Mouse (Mus musculus) heart, embryonic 14.5 days (tissue): ENCODE data around the gene Ccnl1. TPM values are rescaled to one million over a fixed set of nuclear protein-coding genes. Genes with fewer than 3 reads are reported as not detected.

Experiments used
- ATAC-seq: fragments of 200-750 bp; cut with Nextera tagmentation; 2 replicates; pipeline ENCODE4 v1.8.0; 2017; ENCODE audit warnings: low read depth, moderate TSS enrichment; ENCODE audit not compliant: insufficient number of reproducible peaks, insufficient read depth, low FRiP score
- H3K27ac ChIP-seq, 2 experiments: fragments of 200-500 bp in 1 of 2; fragments of 300-500 bp in 1 of 2; sonication (generic) in 1 of 2; replicated peaks in 1 of 2; 2 replicates each; pipeline ENCODE4 v1.5.1; 2012 to 2014; ENCODE audit warnings: low read depth in 2 of 2, low read length in 2 of 2, control low read depth in 1 of 2, mild to moderate bottlenecking in 1 of 2, mixed read lengths in 1 of 2; ENCODE audit not compliant: control insufficient read depth in 1 of 2, insufficient read depth in 1 of 2
- H3K27me3 ChIP-seq: fragments of 300-500 bp; sonication (generic); 2 replicates; pipeline ENCODE4 v1.6.1; 2014; ENCODE audit warnings: mild to moderate bottlenecking, low read length, control low read depth; ENCODE audit not compliant: control insufficient read depth, insufficient read depth
- H3K36me3 ChIP-seq: fragments of 300-500 bp; sonication (generic); 2 replicates; pipeline ENCODE4 v1.6.1; 2014; ENCODE audit warnings: mild to moderate bottlenecking, control low read depth, low read length, mixed read lengths; ENCODE audit not compliant: control insufficient read depth, insufficient read depth
- H3K4me1 ChIP-seq, 2 experiments: fragments of 200-500 bp in 1 of 2; fragments of 300-500 bp in 1 of 2; sonication (generic) in 1 of 2; 2 replicates each; pipeline ENCODE4 v1.6.1; 2012 to 2014; ENCODE audit warnings: low read length in 2 of 2, control low read depth in 1 of 2, mixed read lengths in 1 of 2; ENCODE audit not compliant: control insufficient read depth in 2 of 2, insufficient read depth in 2 of 2
- H3K4me2 ChIP-seq: fragments of 300-500 bp; sonication (generic); 2 replicates; pipeline ENCODE4 v1.6.1; 2014; ENCODE audit warnings: mild to moderate bottlenecking, low read length
- H3K4me3 ChIP-seq, 2 experiments: fragments of 200-500 bp in 1 of 2; fragments of 300-500 bp in 1 of 2; sonication (generic) in 1 of 2; 2 replicates each; pipeline ENCODE4 v1.5.1; 2012 to 2014; ENCODE audit warnings: low read length in 2 of 2, mild to moderate bottlenecking in 2 of 2, control low read depth in 1 of 2, low read depth in 1 of 2, moderate library complexity in 1 of 2; ENCODE audit not compliant: control insufficient read depth in 1 of 2, insufficient read depth in 1 of 2
- H3K9ac ChIP-seq: fragments of 300-500 bp; sonication (generic); 2 replicates; pipeline ENCODE4 v1.6.1; 2014; ENCODE audit warnings: mild to moderate bottlenecking, low read length
- H3K9me3 ChIP-seq: fragments of 300-500 bp; sonication (generic); 2 replicates; pipeline ENCODE4 v1.6.1; 2016; ENCODE audit warnings: low read length, control low read depth; ENCODE audit not compliant: control insufficient read depth
- WGBS: fragments of 180-500 bp; shearing (Covaris S2); extraction: QIAGEN DNeasy Blood & Tissue Kit; methylation state at CpG from one replicate; pipeline ENCODE4 v1.1.7; 2014; 5-methylcytosine and 5-hydroxymethylcytosine counted together
- polyA plus RNA-seq: library from polyadenylated mRNA; unstranded; fragments of >200 nt; fragmentation: Nextera tagmentation; extraction: Ambion mirVana; gene quantifications from 2 replicates; pipeline ENCODE4 v1.2.1, GENCODE M21; 2014

The Ccnl1 gene
- polyA plus RNA-seq, 1 experiment from 2014 or later, result 77.4 TPM

- no peak for ATAC-seq
- no peak overlapping the region for H3K4me2 ChIP-seq
- H3K9ac ChIP-seq, result no peak overlapping the region
- no peaks in the 10 kb centered on the region for H3K27me3 ChIP-seq
- no peaks in the 10 kb centered on the region for H3K4me1 ChIP-seq
- H3K36me3 ChIP-seq, result no peaks in the 10 kb centered on the region
- no peak overlapping the region for H3K4me3 ChIP-seq
- no peak overlapping the region for H3K27ac ChIP-seq
- 80% methylated on average over 1 of the region's 1 CpGs for WGBS
- H3K9me3 ChIP-seq, result no peaks in the 10 kb centered on the region
Observed at GRCm38 (mm10) chr3:65921671-65922070, 36.4 kb downstream of the Ccnl1 start.

DNA sequence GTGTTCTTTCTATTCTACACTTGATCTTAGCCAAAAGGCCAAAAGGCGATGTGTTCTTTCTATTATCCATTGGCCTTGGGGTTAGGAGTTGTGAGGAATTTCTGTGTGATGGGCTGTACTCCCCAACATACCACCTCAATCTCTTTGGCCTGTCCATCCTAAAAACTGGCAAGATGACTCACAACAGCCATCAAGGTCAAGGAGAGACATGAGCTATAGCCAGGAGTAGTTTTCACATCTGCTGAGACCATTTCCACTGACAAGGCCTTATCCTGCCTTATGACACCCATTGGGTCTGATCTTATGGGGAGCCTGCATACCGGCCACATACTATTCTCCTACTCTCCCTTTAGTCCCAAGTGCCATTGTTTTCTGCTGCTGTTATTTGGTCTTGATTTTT is 39.0 kb downstream of the Ccnl1 start:
- 91% methylated on average over 2 of the region's 2 CpGs for WGBS
- Histone ChIP-seq H3K4me3 (no peak overlapping the region), H3K27ac (no peak overlapping the region), H3K36me3 (no peaks in the 10 kb centered on the region), H3K9ac (no peak overlapping the region), H3K9me3 (no peaks in the 10 kb centered on the region), H3K4me1 (no peaks in the 10 kb centered on the region), H3K4me2 (no peak overlapping the region), H3K27me3 (no peaks in the 10 kb centered on the region)
- ATAC-seq, result no peak

GRCm38 (mm10) chr3:65912928-65913327 is 45.1 kb downstream of the Ccnl1 start:
- H3K9me3 ChIP-seq, result no peaks in the 10 kb centered on the region
- H3K4me3 ChIP-seq, result no peak overlapping the region
- H3K4me2 ChIP-seq, result no peak overlapping the region
- no peaks in the 10 kb centered on the region for H3K27me3 ChIP-seq
- 73% methylated on average over 4 of the region's 4 CpGs for WGBS
- no peak overlapping the region for H3K9ac ChIP-seq
- no peaks in the 10 kb centered on the region for H3K36me3 ChIP-seq
- ATAC-seq, result no peak
- no peak overlapping the region for H3K27ac ChIP-seq
- H3K4me1 ChIP-seq, result no peaks in the 10 kb centered on the region

DNA sequence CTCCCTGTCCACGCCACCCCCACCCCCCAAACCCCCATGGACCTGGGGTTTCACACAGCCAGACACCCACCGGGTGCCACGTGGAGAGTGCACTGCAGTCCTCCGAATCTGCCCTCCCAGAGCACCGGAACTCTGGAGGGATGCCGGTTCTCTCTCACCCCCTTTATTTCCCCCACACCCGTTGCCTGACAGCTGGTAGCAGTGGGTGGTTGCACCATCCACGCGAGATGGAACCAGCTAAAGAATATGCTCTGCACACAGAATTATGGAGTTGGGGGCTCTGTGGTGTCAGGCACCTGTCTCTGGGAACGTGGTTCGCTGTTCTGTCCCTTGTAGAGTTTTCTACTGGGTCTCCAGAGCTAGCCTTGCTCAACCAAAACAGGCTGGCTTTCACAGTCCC is 45.8 kb downstream of the Ccnl1 start:
- WGBS, result 68% methylated on average over 11 of the region's 11 CpGs
- Histone ChIP-seq H3K27me3 (no peaks in the 10 kb centered on the region), H3K4me1 (no peaks in the 10 kb centered on the region), H3K4me3 (no peak overlapping the region), H3K4me2 (no peak overlapping the region), H3K9ac (no peak overlapping the region), H3K27ac (no peak overlapping the region), H3K9me3 (no peaks in the 10 kb centered on the region), H3K36me3 (no peaks in the 10 kb centered on the region)
- ATAC-seq, result no peak

DNA sequence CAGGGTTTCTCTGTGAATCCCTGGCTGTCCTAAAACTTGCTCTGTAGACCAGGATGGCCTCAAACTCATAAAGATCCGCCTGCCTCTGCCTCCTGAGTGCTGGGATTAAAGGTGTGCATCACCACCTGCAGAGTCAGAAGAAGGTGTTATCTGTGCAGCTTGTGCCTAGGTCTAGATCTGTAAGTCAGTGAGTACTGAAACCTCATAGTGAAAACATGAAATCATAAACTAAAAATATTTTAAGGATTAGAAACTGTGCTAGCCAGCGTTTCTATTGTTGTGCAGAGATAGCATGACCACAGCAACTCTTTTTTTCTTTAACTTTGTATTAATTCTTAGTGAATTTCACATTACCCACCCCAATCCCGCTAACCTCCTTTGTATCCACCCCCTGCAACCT is 46.8 kb downstream of the Ccnl1 start:
- WGBS, result 72% methylated on average over 3 of the region's 3 CpGs
- Histone ChIP-seq H3K4me3 (no peak overlapping the region), H3K27ac (no peak overlapping the region), H3K9ac (no peak overlapping the region), H3K27me3 (no peaks in the 10 kb centered on the region), H3K4me1 (peaks cover 0 to under 1% of the 10 kb centered on the region in 2 experiments; a peak in 2 of 4 replicates), H3K36me3 (no peaks in the 10 kb centered on the region), H3K4me2 (no peak overlapping the region), H3K9me3 (no peaks in the 10 kb centered on the region)
- ATAC-seq, result no peak

DNA sequence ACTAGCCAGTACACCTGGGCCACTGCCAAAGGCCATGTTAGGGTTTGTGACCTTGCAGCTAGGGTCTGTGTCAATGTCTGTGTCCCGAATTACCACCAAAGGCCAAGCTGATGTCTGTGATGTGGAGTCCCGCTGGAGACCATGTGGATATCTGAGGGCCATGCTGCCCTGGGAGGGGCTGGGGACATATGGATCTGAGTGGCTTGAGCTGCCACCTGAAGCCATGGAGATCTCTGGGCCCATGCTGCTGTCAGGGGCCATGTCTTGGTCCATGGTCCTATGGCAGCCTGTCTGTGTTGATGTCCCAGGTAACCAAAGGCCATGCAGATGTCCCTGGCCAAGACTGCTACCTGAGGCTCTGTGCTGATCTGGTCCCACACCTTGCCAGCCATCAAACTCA is 48.6 kb downstream of the Ccnl1 start:
- Histone ChIP-seq H3K9ac (no peak overlapping the region), H3K27me3 (no peaks in the 10 kb centered on the region), H3K4me1 (peaks cover 12 to 16% of the 10 kb centered on the region in 2 experiments), H3K9me3 (no peaks in the 10 kb centered on the region), H3K4me3 (no peak overlapping the region), H3K36me3 (no peaks in the 10 kb centered on the region), H3K27ac (no peak overlapping the region), H3K4me2 (no peak overlapping the region)
- ATAC-seq, result no peak
- WGBS, result 90% methylated on average over 2 of the region's 2 CpGs

- Histone ChIP-seq H3K27me3 (no peaks in the 10 kb centered on the region), H3K9me3 (no peaks in the 10 kb centered on the region), H3K36me3 (no peaks in the 10 kb centered on the region), H3K27ac (no peak overlapping the region), H3K4me3 (no peak overlapping the region), H3K4me2 (no peak overlapping the region), H3K4me1 (peaks cover 15 to 21% of the 10 kb centered on the region in 2 experiments), H3K9ac (no peak overlapping the region)
- WGBS, result 90% methylated on average over 4 of the region's 4 CpGs
- ATAC-seq, result no peak
Observed at GRCm38 (mm10) chr3:65907536-65907935, 50.5 kb downstream of the Ccnl1 start.
